Mouse (Mus musculus) layer of hippocampus, adult 2 months (tissue): ENCODE measurements around the gene Lce1m. TPM values are rescaled to one million over a fixed set of nuclear protein-coding genes. Genes with fewer than 3 reads are reported as not detected.
"Not testable (repeated sequence)": the region's sequence is repeated elsewhere in the genome, so short reads cannot be mapped to it uniquely, and the experiment has no call there.

Experiments used
- DNase-seq, 2 experiments: peaks; one replicate each; pipeline ENCODE4 v3.0.0; 2022; ENCODE audit warnings: low spot score in 2 of 2
- H3K27ac ChIP-seq: fragments of 200-600 bp; 2 replicates; pipeline ENCODE4 v1.8.1; 2022
- H3K4me3 ChIP-seq: fragments of 200-600 bp; 2 replicates; pipeline ENCODE4 v1.8.1; 2022; ENCODE audit warnings: mild to moderate bottlenecking
- CTCF ChIP-seq: fragments of 200-600 bp; conservative IDR thresholded peaks from 2 replicates; pipeline ENCODE4 v1.8.1; 2022; ENCODE audit warnings: antibody characterized with exemption, mild to moderate bottlenecking, moderate library complexity
- long read RNA-seq, 2 experiments: library from polyadenylated mRNA; stranded (forward); transcript quantifications; one replicate each; pipeline ENCODE4 v2.0.0; 2021; ENCODE audit warnings: borderline mapping rate in 2 of 2
- total RNA-seq, 2 experiments: library from RNA; stranded (reverse); gene quantifications; 2 replicates each; pipeline ENCODE4 v1.2.3; 2021

Gene Lce1m
- total RNA-seq: not detected
- long read RNA-seq, experiment 1: 0 reads
- long read RNA-seq, experiment 2: 0 reads

GRCm38 (mm10) chr3:93018960-93019359 lies at the start of gene Lce1m:
Gene Lce1m (minus strand): TSS chr3:93019060.
- no peak for TF ChIP-seq CTCF
- Histone ChIP-seq H3K4me3 (no peak within 1 kb of the TSS), H3K27ac (no peak within 1 kb of the TSS)
- DNase-seq: no peak

- H3K27ac ChIP-seq, H3K4me3 ChIP-seq, DNase-seq: not testable (repeated sequence)
Observed at GRCm38 (mm10) chr3:93068523-93068922, 49.7 kb upstream of the Lce1m start, which contains the start of gene Gm4858. Gene Gm4858 (plus strand): TSS chr3:93068823.

GRCm38 (mm10) chr3:93052826-93053474 lies 34.1 kb upstream of the Lce1m start:
- Histone ChIP-seq H3K4me3 (no peak overlapping the region), H3K27ac (no peak overlapping the region)
- DNase-seq: no peak
- TF ChIP-seq CTCF: peak; percentile 67

- TF ChIP-seq CTCF: no peak
- no peak overlapping the region for H3K27ac ChIP-seq
- DNase-seq: no peak
- H3K4me3 ChIP-seq: no peak overlapping the region
Observed at GRCm38 (mm10) chr3:93050182-93050581, 31.3 kb upstream of the Lce1m start.

- Histone ChIP-seq H3K4me3 (no peak overlapping the region), H3K27ac (no peak overlapping the region)
- TF ChIP-seq CTCF: peak; percentile 89
- peak; percentile 16 to 57 for DNase-seq
Observed at GRCm38 (mm10) chr3:93031450-93031849, 12.6 kb upstream of the Lce1m start.

GRCm38 (mm10) chr3:93025486-93025885 lies 6.6 kb upstream of the Lce1m start:
- DNase-seq: no peak
- no peak overlapping the region for H3K4me3 ChIP-seq
- TF ChIP-seq CTCF: no peak
- no peak overlapping the region for H3K27ac ChIP-seq

- H3K4me3 ChIP-seq: no peak overlapping the region
- DNase-seq: no peak
- H3K27ac ChIP-seq: no peak overlapping the region
- TF ChIP-seq CTCF: no peak
Observed at GRCm38 (mm10) chr3:93023411-93024184, 4.7 kb upstream of the Lce1m start.

GRCm38 (mm10) chr3:93021171-93021570 lies 2.3 kb upstream of the Lce1m start:
- DNase-seq: no peak
- Histone ChIP-seq H3K4me3 (no peak overlapping the region), H3K27ac (no peak overlapping the region)
- TF ChIP-seq CTCF: no peak

GRCm38 (mm10) chr3:93015460-93016104 lies 3.3 kb downstream of the Lce1m start, which contains the start of gene Crct1:
Gene Crct1 (minus strand): TSS chr3:93015687.
- TF ChIP-seq CTCF: no peak
- DNase-seq: no peak
- Histone ChIP-seq H3K27ac (no peak within 1 kb of the TSS), H3K4me3 (peak within 1 kb of the TSS; percentile 52)

GRCm38 (mm10) chr3:93014871-93015270 lies 4.0 kb downstream of the Lce1m start:
- Histone ChIP-seq H3K27ac (no peak overlapping the region), H3K4me3 (peak overlapping the region; percentile 52)
- no peak for DNase-seq
- no peak for TF ChIP-seq CTCF

GRCm38 (mm10) chr3:93014378-93014801 lies 4.5 kb downstream of the Lce1m start:
- DNase-seq: peak in 1 of 2 experiments; percentile 28
- TF ChIP-seq CTCF: no peak
- Histone ChIP-seq H3K27ac (no peak overlapping the region), H3K4me3 (peak overlapping the region; percentile 52)

- Histone ChIP-seq H3K4me3 (no peak overlapping the region), H3K27ac (no peak overlapping the region)
- DNase-seq: no peak
- TF ChIP-seq CTCF: no peak
Observed at GRCm38 (mm10) chr3:93002843-93003242, 16.0 kb downstream of the Lce1m start.

- TF ChIP-seq CTCF: no peak
Observed at GRCm38 (mm10) chr3:93000621-93001020, 18.2 kb downstream of the Lce1m start.

GRCm38 (mm10) chr3:92998691-92999090 lies 20.2 kb downstream of the Lce1m start:
- DNase-seq: peak; percentile 44 to 70
- TF ChIP-seq CTCF: peak; percentile 94
- Histone ChIP-seq H3K4me3 (no peak overlapping the region), H3K27ac (no peak overlapping the region)

More at GRCm38 (mm10) chr3:93000621-93001020, 18.2 kb downstream of the Lce1m start:
- H3K4me3 ChIP-seq: no peak overlapping the region
- DNase-seq: no peak
- H3K27ac ChIP-seq: no peak overlapping the region
